Mouse (Mus musculus): ENCODE results near the gene Hist1h2an.
"Not testable (repeated sequence)": the region's sequence is repeated elsewhere in the genome, so short reads cannot be mapped to it uniquely, and the experiment has no call there.

- not testable (repeated sequence) for TF ChIP-seq FLI1 (IDR thresholded peaks at IDR 0.05; ENCODE audit: low read length); GATA1 (IDR thresholded peaks at IDR 0.05; ENCODE audit: borderline replicate concordance, low read length)
These were observed at the start of gene Hist1h2an, which contains the start of gene Hist1h2bp for GRCm38 (mm10) chr13:21786899-21787629.
